Mouse (Mus musculus) megakaryocyte, embryonic 14.5 days (primary cell): ENCODE data around the gene Tmem72.

Experiments used
- FLI1 ChIP-seq: IDR thresholded peaks from 2 replicates; pipeline ENCODE4 v1.6.1; 2012; ENCODE audit warnings: low read length, inconsistent platforms, mixed read lengths
- GATA1 ChIP-seq: IDR thresholded peaks from 3 replicates; pipeline ENCODE4 v1.6.1; 2012; ENCODE audit warnings: mixed read lengths, low read length, inconsistent platforms, borderline replicate concordance

GRCm38 (mm10) chr6:116735361-116735760 is 18.6 kb upstream of the Tmem72 start:
- TF ChIP-seq GATA1 (no peak), FLI1 (no peak)
